Mouse (Mus musculus) gastrocnemius, postnatal 25 days (tissue): ENCODE data around the gene Rnf216. TPM values are rescaled to one million over a fixed set of nuclear protein-coding genes. Genes with fewer than 3 reads are reported as not detected.
"Not testable (repeated sequence)": the region's sequence is repeated elsewhere in the genome, so short reads cannot be mapped to it uniquely, and the experiment has no call there.

Source experiments
- DNase-seq: peaks from one replicate; pipeline ENCODE4 v3.0.0; 2022
- long read RNA-seq, 2 experiments: library from polyadenylated mRNA; stranded (forward); transcript quantifications; one replicate each; pipeline ENCODE4 v2.0.0; 2021
- total RNA-seq, 2 experiments: library from RNA; stranded (reverse); gene quantifications; 1 replicate in 1 of 2; 2 replicates in 1 of 2; pipeline ENCODE4 v1.2.3; 2021

The Rnf216 gene
- total RNA-seq, result 10 to 100 TPM; 14.8 to 16.1 TPM
- long read RNA-seq, experiment 1, partial matches to known transcripts, result 0 of 5 reads
- long read RNA-seq, experiment 1, other reads (novel, unspliced or antisense), result 5 of 5 reads
- long read RNA-seq, experiment 2, full-length matches to known transcripts, result 3 of 4 reads
- long read RNA-seq, experiment 2, partial matches to known transcripts, result 0 of 4 reads
- long read RNA-seq, experiment 2, other reads (novel, unspliced or antisense), result 1 of 4 reads

- DNase-seq, result peak; percentile 90
These were observed at the start of gene Rnf216 for GRCm38 (mm10) chr5:143112281-143113246. TSS of gene Rnf216 (minus strand) at chr5:143112994.

- no peak for DNase-seq
These were observed 42.7 kb upstream of the Rnf216 start for GRCm38 (mm10) chr5:143155534-143155933.

- no peak for DNase-seq
These were observed 41.0 kb upstream of the Rnf216 start for GRCm38 (mm10) chr5:143153756-143154155.

- DNase-seq, result no peak
These were observed 37.2 kb upstream of the Rnf216 start for GRCm38 (mm10) chr5:143150044-143150443.

- DNase-seq, result no peak
These were observed 36.7 kb upstream of the Rnf216 start for GRCm38 (mm10) chr5:143149536-143149935.

- no peak for DNase-seq
These were observed 35.9 kb upstream of the Rnf216 start for GRCm38 (mm10) chr5:143148661-143149060.

- DNase-seq, result no peak
These were observed 34.7 kb upstream of the Rnf216 start, which contains the start of gene Olfr718-ps1 for GRCm38 (mm10) chr5:143147481-143147880. TSS of gene Olfr718-ps1 (minus strand) at chr5:143147581.

- no peak for DNase-seq
These were observed 24.8 kb upstream of the Rnf216 start for GRCm38 (mm10) chr5:143137580-143137979.

GRCm38 (mm10) chr5:143135042-143135441, 22.2 kb upstream of the Rnf216 start:
- DNase-seq, result no peak

- DNase-seq, result not testable (repeated sequence)
These were observed 21.6 kb upstream of the Rnf216 start for GRCm38 (mm10) chr5:143134216-143135010.

GRCm38 (mm10) chr5:143132935-143133514, 20.2 kb upstream of the Rnf216 start:
- DNase-seq, result no peak

- no peak for DNase-seq
These were observed 17.5 kb upstream of the Rnf216 start for GRCm38 (mm10) chr5:143130342-143130741.

- no peak for DNase-seq
These were observed 16.3 kb upstream of the Rnf216 start for GRCm38 (mm10) chr5:143129101-143129500.

GRCm38 (mm10) chr5:143127837-143128236, 15.0 kb upstream of the Rnf216 start:
- DNase-seq, result no peak

GRCm38 (mm10) chr5:143126908-143127307, 14.1 kb upstream of the Rnf216 start:
- no peak for DNase-seq

- no peak for DNase-seq
These were observed 13.3 kb upstream of the Rnf216 start for GRCm38 (mm10) chr5:143126089-143126488.

- no peak for DNase-seq
These were observed 12.8 kb upstream of the Rnf216 start for GRCm38 (mm10) chr5:143125601-143126000.

GRCm38 (mm10) chr5:143124805-143125378, 12.1 kb upstream of the Rnf216 start:
- no peak for DNase-seq

GRCm38 (mm10) chr5:143122673-143123072, 9.9 kb upstream of the Rnf216 start:
- no peak for DNase-seq

GRCm38 (mm10) chr5:143122125-143122524, 9.3 kb upstream of the Rnf216 start:
- no peak for DNase-seq

- DNase-seq, result no peak
These were observed 6.0 kb downstream of the Rnf216 start for GRCm38 (mm10) chr5:143106842-143107241.

- DNase-seq, result no peak
These were observed 9.6 kb downstream of the Rnf216 start for GRCm38 (mm10) chr5:143103231-143103630.
